Mouse (Mus musculus): ENCODE results near the gene Ifna4. TPM values are rescaled to one million over a fixed set of nuclear protein-coding genes. Genes with fewer than 3 reads are reported as not detected.
"Not testable (repeated sequence)": the region's sequence is repeated elsewhere in the genome, so short reads cannot be mapped to it uniquely, and the experiment has no call there.

The Ifna4 gene
- not detected in 2 replicates for polyA plus RNA-seq (2015; fragmentation: Nextera tagmentation; extraction: Ambion mirVana)

GRCm38 (mm10) chr4:88841438-88841911, at the start of gene Ifna4:
Ifna4 (plus strand) TSS chr4:88841861.
- 25% methylated on average over 2 of the region's 2 CpGs for WGBS (ENCODE audit: insufficient replicate concordance)
- Histone ChIP-seq H3K9ac (no peak within 1 kb of the TSS), H3K36me3 (replicated peaks) (no peaks in the 10 kb centered on the region), H3K27ac (replicated peaks) (no peak within 1 kb of the TSS), H3K4me3 (replicated peaks) (no peak within 1 kb of the TSS), H3K4me2 (no peak within 1 kb of the TSS), H3K4me1 (replicated peaks) (no peaks in the 10 kb centered on the region), H3K27me3 (no peaks in the 10 kb centered on the region), H3K9me3 (replicated peaks) (no peaks in the 10 kb centered on the region)
- ATAC-seq (ENCODE audit: insufficient read depth) = no peak

GRCm38 (mm10) chr4:88793936-88794675, 47.6 kb upstream of the Ifna4 start, which contains the start of gene Gm13275:
Gm13275 (plus strand) TSS chr4:88794487.
- not testable (repeated sequence) for H3K27ac ChIP-seq (replicated peaks); H3K4me3 ChIP-seq (replicated peaks); H3K4me2 ChIP-seq; H3K36me3 ChIP-seq (replicated peaks); H3K9me3 ChIP-seq (replicated peaks); ATAC-seq (ENCODE audit: insufficient read depth); H3K4me1 ChIP-seq (replicated peaks); H3K9ac ChIP-seq; H3K27me3 ChIP-seq
- 0% methylated on average over 18 of the region's 52 CpGs for WGBS (ENCODE audit: insufficient replicate concordance)

- not testable (repeated sequence) for H3K27me3 ChIP-seq; H3K36me3 ChIP-seq (replicated peaks); ATAC-seq (ENCODE audit: insufficient read depth); H3K9ac ChIP-seq; H3K4me2 ChIP-seq; H3K27ac ChIP-seq (replicated peaks); H3K4me1 ChIP-seq (replicated peaks); H3K4me3 ChIP-seq (replicated peaks); H3K9me3 ChIP-seq (replicated peaks)
- WGBS (ENCODE audit: insufficient replicate concordance) = no CpG with 5 or more reads among the region's 28 CpGs
These were observed 44.6 kb upstream of the Ifna4 start, which contains the start of gene Gm13279 for GRCm38 (mm10) chr4:88797097-88797496. Gm13279 (plus strand) TSS chr4:88797397.

GRCm38 (mm10) chr4:88799365-88799764, 42.3 kb upstream of the Ifna4 start, which contains the start of gene Gm13285:
Gm13285 (plus strand) TSS chr4:88799665.
- not testable (repeated sequence) for H3K9me3 ChIP-seq (replicated peaks); H3K27me3 ChIP-seq; H3K4me1 ChIP-seq (replicated peaks); ATAC-seq (ENCODE audit: insufficient read depth); H3K9ac ChIP-seq; H3K27ac ChIP-seq (replicated peaks); H3K36me3 ChIP-seq (replicated peaks); H3K4me2 ChIP-seq; H3K4me3 ChIP-seq (replicated peaks)
- 2% methylated on average over 6 of the region's 7 CpGs for WGBS (ENCODE audit: insufficient replicate concordance)

- H3K4me3 ChIP-seq (replicated peaks); H3K36me3 ChIP-seq (replicated peaks); H3K27me3 ChIP-seq; ATAC-seq (ENCODE audit: insufficient read depth); H3K9me3 ChIP-seq (replicated peaks); H3K9ac ChIP-seq; H3K4me1 ChIP-seq (replicated peaks); H3K27ac ChIP-seq (replicated peaks): not testable (repeated sequence)
- whole genome bisulfite sequencing (ENCODE audit: insufficient replicate concordance) = no CpG with 5 or more reads among the region's 29 CpGs
- H3K4me2 ChIP-seq = peak within 1 kb of the TSS; percentile 40; the same call in 1 of the 2 replicates
These were observed 38.7 kb upstream of the Ifna4 start, which contains the start of gene Gm13287 for GRCm38 (mm10) chr4:88802954-88803353. Gm13287 (plus strand) TSS chr4:88803254.

GRCm38 (mm10) chr4:88805231-88805630, 36.4 kb upstream of the Ifna4 start, which contains the start of gene Gm13288:
Gm13288 (plus strand) TSS chr4:88805531.
- H3K4me3 ChIP-seq (replicated peaks) = 0 out of 2 replicates have a peak within 1 kb of the TSS, but pooled peaks have one; percentile 24
- H3K9me3 ChIP-seq (replicated peaks); H3K9ac ChIP-seq; H3K4me1 ChIP-seq (replicated peaks); H3K36me3 ChIP-seq (replicated peaks); ATAC-seq (ENCODE audit: insufficient read depth); H3K27ac ChIP-seq (replicated peaks); H3K27me3 ChIP-seq: not testable (repeated sequence)
- no CpG with 5 or more reads among the region's 8 CpGs for WGBS (ENCODE audit: insufficient replicate concordance)
- H3K4me2 ChIP-seq = peak within 1 kb of the TSS; percentile 49

GRCm38 (mm10) chr4:88805761-88806160, 35.9 kb upstream of the Ifna4 start:
- H3K27me3 ChIP-seq; ATAC-seq (ENCODE audit: insufficient read depth); H3K9me3 ChIP-seq (replicated peaks); H3K9ac ChIP-seq; H3K27ac ChIP-seq (replicated peaks); H3K4me1 ChIP-seq (replicated peaks); H3K36me3 ChIP-seq (replicated peaks): not testable (repeated sequence)
- H3K4me2 ChIP-seq = peak overlapping the region; percentile 49
- 0% methylated on average over 9 of the region's 34 CpGs for WGBS (ENCODE audit: insufficient replicate concordance)
- 0 out of 2 replicates have a peak overlapping the region, but pooled peaks have one; percentile 24 for H3K4me3 ChIP-seq (replicated peaks)

- no peak within 1 kb of the TSS for H3K9ac ChIP-seq
- H3K4me3 ChIP-seq (replicated peaks) = no peak within 1 kb of the TSS
- no peaks in the 10 kb centered on the region for H3K9me3 ChIP-seq (replicated peaks)
- WGBS (ENCODE audit: insufficient replicate concordance) = 35% methylated on average over 3 of the region's 3 CpGs
- no peaks in the 10 kb centered on the region for H3K4me1 ChIP-seq (replicated peaks)
- no peaks in the 10 kb centered on the region for H3K36me3 ChIP-seq (replicated peaks)
- H3K27ac ChIP-seq (replicated peaks) = no peak within 1 kb of the TSS
- H3K27me3 ChIP-seq = no peaks in the 10 kb centered on the region; the same call in 1 of the 2 replicates
- H3K4me2 ChIP-seq = no peak within 1 kb of the TSS
- ATAC-seq (ENCODE audit: insufficient read depth) = no peak
These were observed 25.7 kb upstream of the Ifna4 start, which contains the start of gene Ifna7 for GRCm38 (mm10) chr4:88815928-88816327. Ifna7 (plus strand) TSS chr4:88816228.

GRCm38 (mm10) chr4:88819659-88820058, 22.0 kb upstream of the Ifna4 start, which contains the start of gene Ifna11:
Ifna11 (plus strand) TSS chr4:88819959.
- Histone ChIP-seq H3K4me3 (replicated peaks) (no peak within 1 kb of the TSS), H3K4me1 (replicated peaks) (no peaks in the 10 kb centered on the region), H3K4me2 (no peak within 1 kb of the TSS), H3K27me3 (no peaks in the 10 kb centered on the region; the same call in 1 of the 2 replicates), H3K9me3 (replicated peaks) (no peaks in the 10 kb centered on the region), H3K36me3 (replicated peaks) (no peaks in the 10 kb centered on the region), H3K9ac (no peak within 1 kb of the TSS), H3K27ac (replicated peaks) (no peak within 1 kb of the TSS)
- WGBS (ENCODE audit: insufficient replicate concordance) = 64% methylated on average over 1 of the region's 1 CpGs
- ATAC-seq (ENCODE audit: insufficient read depth) = no peak

- Histone ChIP-seq H3K4me2 (no peak overlapping the region), H3K9me3 (replicated peaks) (no peaks in the 10 kb centered on the region), H3K36me3 (replicated peaks) (no peaks in the 10 kb centered on the region), H3K27ac (replicated peaks) (no peak overlapping the region), H3K27me3 (no peaks in the 10 kb centered on the region), H3K9ac (no peak overlapping the region), H3K4me3 (replicated peaks) (no peak overlapping the region), H3K4me1 (replicated peaks) (no peaks in the 10 kb centered on the region)
- no peak for ATAC-seq (ENCODE audit: insufficient read depth)
- WGBS (ENCODE audit: insufficient replicate concordance) = 19% methylated on average over 4 of the region's 4 CpGs
These were observed 18.7 kb upstream of the Ifna4 start for GRCm38 (mm10) chr4:88822995-88823394.

- H3K4me1 ChIP-seq (replicated peaks); H3K27me3 ChIP-seq; H3K9me3 ChIP-seq (replicated peaks); H3K4me2 ChIP-seq; H3K9ac ChIP-seq; ATAC-seq (ENCODE audit: insufficient read depth); H3K27ac ChIP-seq (replicated peaks); H3K36me3 ChIP-seq (replicated peaks); H3K4me3 ChIP-seq (replicated peaks): not testable (repeated sequence)
These were observed 14.5 kb upstream of the Ifna4 start, which contains the start of gene Ifna6 for GRCm38 (mm10) chr4:88827116-88827515. Ifna6 (plus strand) TSS chr4:88827416.

All from liver, embryonic 15.5 days (tissue).